Mouse (Mus musculus) heart, adult 2 months (tissue): Measurements from ENCODE around the gene Mrpl45. TPM values are rescaled to one million over a fixed set of nuclear protein-coding genes. Genes with fewer than 3 reads are reported as not detected.

Experiments used
- DNase-seq, 2 experiments: peaks; one replicate each; pipeline ENCODE4 v3.0.0; 2021
- H3K27ac ChIP-seq: fragments of 200-600 bp; 2 replicates; pipeline ENCODE4 v1.8.1; 2022
- H3K27me3 ChIP-seq: fragments of 200-500 bp; 2 replicates; pipeline ENCODE4 v1.6.1; 2012; ENCODE audit warnings: mild to moderate bottlenecking, low read length, inconsistent platforms, mixed read lengths; ENCODE audit not compliant: control insufficient read depth, insufficient read depth
- H3K36me3 ChIP-seq: fragments of 200-500 bp; 2 replicates; pipeline ENCODE4 v1.6.1; 2012; ENCODE audit warnings: low read length, inconsistent platforms; ENCODE audit not compliant: control insufficient read depth, insufficient read depth
- H3K4me1 ChIP-seq: fragments of 200-500 bp; 2 replicates; pipeline ENCODE4 v1.6.1; 2011; ENCODE audit warnings: low read length; ENCODE audit not compliant: control insufficient read depth, insufficient read depth
- H3K4me3 ChIP-seq: fragments of 200-600 bp; 2 replicates; pipeline ENCODE4 v1.8.1; 2022
- H3K79me2 ChIP-seq: fragments of 200-500 bp; replicated peaks from 2 replicates; pipeline ENCODE4 v1.6.1; 2012; ENCODE audit warnings: mild to moderate bottlenecking, inconsistent platforms, low read length, moderate library complexity, mixed read lengths; ENCODE audit not compliant: control insufficient read depth, insufficient read depth
- H3K9ac ChIP-seq: fragments of 200-500 bp; 2 replicates; pipeline ENCODE4 v1.6.1; 2012; ENCODE audit warnings: low read depth, mild to moderate bottlenecking, control low read depth, inconsistent platforms, low read length, mixed read lengths
- CTCF ChIP-seq: fragments of 200-600 bp; IDR thresholded peaks from 2 replicates; pipeline ENCODE4 v1.8.1; 2022; ENCODE audit warnings: antibody characterized with exemption, mild to moderate bottlenecking, moderate library complexity
- EP300 ChIP-seq: fragments of 200-500 bp; IDR thresholded peaks from 2 replicates; pipeline ENCODE4 v1.6.1; 2011; ENCODE audit warnings: low read depth, low read length, control low read depth; ENCODE audit not compliant: insufficient read depth
- POLR2A ChIP-seq: fragments of 200-500 bp; IDR thresholded peaks from 2 replicates; pipeline ENCODE4 v1.6.1; 2011; ENCODE audit warnings: mild to moderate bottlenecking, low read depth, low read length, control low read depth; ENCODE audit not compliant: insufficient read depth
- WGBS: fragments of 180-500 bp; shearing (Covaris S2); methylation state at CpG from one replicate; pipeline ENCODE4 v1.1.7; 2018; 5-methylcytosine and 5-hydroxymethylcytosine counted together
- intact Hi-C: fragments of 180-260 bp; cut with DNase I; formaldehyde crosslinking; loops from one replicate; pipeline ENCODE4 v1.15.1; 2025
- polyA plus RNA-seq: library from polyadenylated mRNA; depleted of rRNA; stranded (reverse); fragments of >200 nt; gene quantifications from 2 replicates; pipeline ENCODE4 v1.2.3, GENCODE M21; 2012; rRNA removed
- total RNA-seq, 2 experiments: library from RNA; stranded (reverse); gene quantifications; 2 replicates each; pipeline ENCODE4 v1.2.3; 2021

The Mrpl45 gene
- total and polyA plus RNA-seq, 3 experiments, result 33.7 to 62.5 (median 48.9) TPM

DNA sequence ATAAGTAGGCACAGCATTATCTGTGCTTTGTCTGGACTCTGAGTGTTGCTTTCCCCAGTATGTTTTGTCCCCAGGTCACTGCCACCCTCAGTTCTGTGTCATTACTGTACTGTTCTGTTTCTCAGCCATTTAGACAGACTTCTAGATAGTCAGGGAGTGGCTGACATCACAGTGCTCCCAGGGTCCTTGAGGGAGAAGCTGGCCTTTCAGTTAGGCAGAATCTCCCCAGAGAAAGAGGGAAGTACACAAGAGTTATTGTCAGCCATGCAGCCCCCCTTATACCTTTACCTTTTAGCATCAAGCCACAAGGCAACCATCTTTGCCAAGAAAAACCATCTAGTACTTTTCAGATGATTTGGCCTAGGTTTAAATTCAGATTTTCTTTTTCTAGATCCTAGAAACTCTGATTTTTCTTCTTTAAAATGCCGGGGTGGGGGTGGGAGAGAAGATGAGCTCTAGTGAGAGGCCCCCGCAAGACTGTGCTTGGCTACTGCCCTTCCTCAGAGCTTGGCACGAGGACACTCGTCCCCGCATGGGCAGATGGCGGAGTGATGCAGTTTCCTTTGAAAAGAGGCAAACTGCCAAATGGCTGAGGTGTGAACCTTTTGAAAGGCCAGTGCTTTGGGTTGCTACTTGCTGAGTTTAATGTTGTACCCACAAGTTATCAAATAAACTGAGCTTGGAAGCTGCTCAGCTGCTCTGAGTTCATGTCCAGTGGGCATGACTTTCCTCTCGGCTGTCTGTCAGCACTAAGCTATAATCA, 55.0 kb downstream of the Mrpl45 start:
- Histone ChIP-seq H3K27ac (no peak overlapping the region), H3K4me3 (no peak overlapping the region), H3K79me2 (peaks cover 10% of the 10 kb centered on the region), H3K4me1 (peaks cover 3% of the 10 kb centered on the region), H3K27me3 (no peaks in the 10 kb centered on the region), H3K9ac (no peak overlapping the region), H3K36me3 (no peaks in the 10 kb centered on the region; the same call in 1 of the 2 replicates)
- no peak for DNase-seq
- TF ChIP-seq POLR2A (no peak), CTCF (no peak), EP300 (no peak)
- WGBS, result 33% methylated on average over 7 of the region's 7 CpGs
- intact Hi-C loops, result no loop called here

DNA sequence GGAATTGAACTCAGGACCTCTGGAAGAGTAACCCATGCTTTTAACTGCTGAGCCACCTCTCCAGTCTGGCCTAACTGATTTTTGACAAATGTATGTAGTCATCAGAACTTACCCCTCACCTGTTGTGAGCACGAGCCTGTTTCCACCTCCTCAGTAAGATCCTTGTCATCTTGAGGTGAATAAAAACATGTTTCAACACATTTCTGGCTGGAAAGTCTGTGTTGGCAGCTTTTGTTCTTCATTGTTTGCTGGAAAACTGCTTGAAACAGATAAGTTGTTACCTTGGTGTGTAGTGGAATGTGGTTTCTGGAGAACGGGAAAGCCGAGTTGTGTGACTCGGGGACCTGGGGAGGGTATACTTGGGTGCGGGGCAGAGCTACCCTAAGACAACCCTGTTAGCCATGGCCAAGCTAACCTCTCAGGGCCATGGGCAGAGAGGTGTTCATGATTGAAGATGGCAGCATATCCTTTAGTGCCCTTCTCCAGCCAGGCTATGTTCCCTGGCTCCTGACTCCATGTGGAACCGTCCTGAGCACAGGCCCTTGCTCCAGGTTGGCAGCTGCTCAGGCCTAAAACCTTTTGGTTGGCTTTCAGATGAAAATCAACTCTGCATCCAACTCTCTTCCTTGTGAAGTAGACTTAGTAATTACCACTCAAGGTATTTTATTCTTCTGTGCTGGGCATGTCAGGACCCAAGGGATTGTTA, 56.8 kb downstream of the Mrpl45 start:
- Histone ChIP-seq H3K9ac (no peak overlapping the region), H3K79me2 (peaks cover 8% of the 10 kb centered on the region), H3K27ac (no peak overlapping the region), H3K27me3 (no peaks in the 10 kb centered on the region), H3K4me3 (no peak overlapping the region), H3K4me1 (peaks cover 3% of the 10 kb centered on the region), H3K36me3 (no peaks in the 10 kb centered on the region; the same call in 1 of the 2 replicates)
- 68% methylated on average over 6 of the region's 6 CpGs for WGBS
- DNase-seq, result no peak
- TF ChIP-seq CTCF (no peak), EP300 (no peak), POLR2A (no peak)
- intact Hi-C loops, result no loop called here

DNA sequence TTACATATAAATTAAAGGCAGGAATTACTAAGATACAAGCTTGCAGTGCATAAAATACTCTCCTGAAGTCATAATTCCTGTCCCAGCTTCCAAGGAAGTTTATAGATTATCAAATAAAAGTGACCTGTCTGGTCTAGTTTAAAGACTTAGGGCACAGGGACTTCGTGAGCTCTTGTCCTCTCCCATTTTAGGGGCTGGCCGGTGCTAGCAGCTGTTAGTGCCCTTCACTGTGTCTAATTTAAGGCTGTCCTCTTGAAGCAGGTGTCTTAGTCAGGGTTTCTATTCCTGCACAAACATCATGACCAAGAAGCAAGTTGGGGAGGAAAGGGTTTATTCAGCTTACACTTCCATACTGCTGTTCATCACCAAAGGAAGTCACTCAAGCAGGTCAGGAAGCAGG, 57.9 kb downstream of the Mrpl45 start:
- Histone ChIP-seq H3K36me3 (no peaks in the 10 kb centered on the region; the same call in 1 of the 2 replicates), H3K4me3 (no peak overlapping the region), H3K79me2 (0 out of 2 replicates have a peak, but pooled peaks cover 4% of the 10 kb centered on the region), H3K9ac (no peak overlapping the region), H3K4me1 (peaks cover 1% of the 10 kb centered on the region), H3K27me3 (no peaks in the 10 kb centered on the region), H3K27ac (no peak overlapping the region; the same call in 1 of the 2 replicates)
- TF ChIP-seq EP300 (no peak), POLR2A (no peak), CTCF (no peak)
- WGBS, result 66% methylated on average over 2 of the region's 2 CpGs
- no peak for DNase-seq
- intact Hi-C loops, result no loop called here

Other genes with a start within 250 kb of the Mrpl45 start
- not detected for gene Tbx21, start 200.4 kb upstream of the Mrpl45 start, total RNA-seq
- gene Tbx21, start 200.4 kb upstream of the Mrpl45 start, polyA plus RNA-seq, result 0.15 and 0.45 TPM in 2 replicates
- gene Tbkbp1, start 164.2 kb upstream of the Mrpl45 start, total RNA-seq, result 10 to 100 TPM; 12.1 to 12.2 TPM
- 13.5 and 14.1 TPM in 2 replicates for gene Tbkbp1, start 164.2 kb upstream of the Mrpl45 start, polyA plus RNA-seq
- 10 to 100 TPM; 71.7 to 80.8 TPM for gene Kpnb1, start 127.8 kb upstream of the Mrpl45 start, total RNA-seq
- 22.1 and 43.5 TPM in 2 replicates for gene Kpnb1, start 127.8 kb upstream of the Mrpl45 start, polyA plus RNA-seq
- 10 to 100 TPM; 77.7 to 80.1 TPM for gene Npepps, start 35.1 kb upstream of the Mrpl45 start, total RNA-seq
- 24.1 and 38.2 TPM in 2 replicates for gene Npepps, start 35.1 kb upstream of the Mrpl45 start, polyA plus RNA-seq
- under 1 TPM; 0.05 to 0.08 TPM for gene Gpr179, start 36.4 kb downstream of the Mrpl45 start, total RNA-seq
- gene Gpr179, start 36.4 kb downstream of the Mrpl45 start, polyA plus RNA-seq, result 0.03 TPM in 1 of 2 replicates, not detected in the other
- gene Socs7, start 46.8 kb downstream of the Mrpl45 start, total RNA-seq, result 10 to 100 TPM; 21.4 to 22.8 TPM
- 8.9 and 18.6 TPM in 2 replicates for gene Socs7, start 46.8 kb downstream of the Mrpl45 start, polyA plus RNA-seq
- gene Arhgap23, start 99.8 kb downstream of the Mrpl45 start, total RNA-seq, result 10 to 100 TPM; 12.8 to 13.7 TPM
- gene Arhgap23, start 99.8 kb downstream of the Mrpl45 start, polyA plus RNA-seq, result 18.4 and 19.2 TPM in 2 replicates
- gene 4933428G20Rik, start 184.6 kb downstream of the Mrpl45 start, total RNA-seq, result not detected
- gene 4933428G20Rik, start 184.6 kb downstream of the Mrpl45 start, polyA plus RNA-seq, result not detected in 2 replicates